Mouse (Mus musculus) yolk sac, embryonic 10.5 days (tissue): ENCODE data around the gene Fblim1.

ENCODE experiments used
- DNase-seq: peaks from one replicate; pipeline ENCODE4 v3.0.0-alpha.2; 2017; ENCODE audit warnings: low spot score

Gene Fblim1

GRCm38 (mm10) chr4:141599251-141600141, 6.4 kb downstream of the Fblim1 start:
- DNase-seq = peak; percentile 30

DNA sequence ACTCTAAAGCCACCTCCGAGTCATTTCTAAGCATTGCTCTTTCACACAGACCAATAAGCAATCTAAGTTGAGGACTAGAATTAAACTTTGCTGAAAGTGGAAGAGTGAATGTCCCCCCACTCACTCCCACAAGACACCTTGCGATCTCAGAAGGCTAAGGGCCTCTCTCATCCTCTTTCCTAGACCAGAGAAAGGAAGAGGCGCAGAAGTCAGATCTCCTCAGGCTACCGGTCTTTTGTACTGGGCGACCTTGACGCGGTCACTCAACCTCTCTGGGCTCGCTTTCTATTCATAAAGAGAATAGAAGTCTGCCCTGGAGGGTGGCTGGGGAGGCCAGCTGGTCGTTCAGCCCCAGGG, 7.0 kb downstream of the Fblim1 start:
- no peak for DNase-seq

DNA sequence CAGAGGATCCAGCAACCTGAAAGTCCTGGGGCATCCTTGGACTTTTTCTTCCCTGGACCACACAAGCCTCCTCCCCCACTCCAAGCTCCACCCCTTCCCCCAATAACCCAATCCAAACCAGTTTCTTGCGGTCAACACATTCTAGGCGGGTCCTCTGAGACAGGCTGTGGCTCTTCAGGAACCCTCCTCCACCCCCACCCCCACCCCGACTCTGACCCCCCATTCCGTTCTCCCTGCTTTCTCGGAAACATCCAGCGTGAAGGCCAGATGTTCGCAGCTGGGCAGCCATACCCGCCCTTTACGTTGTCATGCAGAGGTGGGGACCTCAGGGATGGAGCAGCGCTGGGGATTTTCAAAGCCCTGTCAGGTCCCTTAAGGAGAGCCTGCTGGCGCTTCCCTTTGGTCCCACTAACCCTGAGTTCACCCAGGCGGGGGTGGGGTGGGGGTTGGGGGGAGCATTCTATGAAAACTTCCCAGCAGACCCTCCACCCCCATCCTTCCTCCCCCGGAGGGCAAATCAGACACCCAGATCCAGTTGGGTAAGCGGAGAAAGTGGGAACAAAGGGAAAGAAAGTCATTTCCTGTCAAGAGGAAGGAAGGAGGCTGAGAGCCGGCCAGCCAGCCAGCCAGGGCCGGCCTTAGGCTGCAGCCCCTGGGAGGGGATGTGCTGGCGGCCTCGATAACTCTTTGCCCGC, 7.5 kb downstream of the Fblim1 start:
- no peak for DNase-seq

GRCm38 (mm10) chr4:141596700-141597328, 9.1 kb downstream of the Fblim1 start:
- DNase-seq = no peak

GRCm38 (mm10) chr4:141595605-141596268, 10.2 kb downstream of the Fblim1 start:
- peak; percentile 56 for DNase-seq

DNA sequence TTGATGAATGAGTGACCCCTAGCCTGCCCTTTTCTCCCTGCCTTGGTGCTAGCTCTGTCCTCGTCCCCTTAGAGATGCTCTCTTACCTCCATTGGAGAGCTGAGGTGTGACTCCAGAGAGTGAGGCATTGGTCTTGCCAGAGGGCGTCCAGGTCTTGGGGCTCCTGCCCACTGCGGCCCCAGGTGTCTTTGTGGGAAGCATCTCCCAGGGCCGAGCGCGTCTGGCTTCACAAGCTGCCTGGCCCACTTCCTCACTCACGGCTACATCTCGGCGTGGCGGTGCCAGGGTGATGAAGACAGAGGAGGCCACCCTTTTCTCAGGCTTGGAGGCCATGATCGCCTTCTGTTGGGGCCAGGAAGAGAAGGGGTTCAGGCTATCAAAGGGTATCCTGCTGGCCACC, 10.8 kb downstream of the Fblim1 start:
- no peak for DNase-seq

- DNase-seq = no peak
Observed at GRCm38 (mm10) chr4:141591547-141591946, 14.3 kb downstream of the Fblim1 start.

- DNase-seq = no peak
Observed at GRCm38 (mm10) chr4:141583919-141584318, 22.0 kb downstream of the Fblim1 start.

DNA sequence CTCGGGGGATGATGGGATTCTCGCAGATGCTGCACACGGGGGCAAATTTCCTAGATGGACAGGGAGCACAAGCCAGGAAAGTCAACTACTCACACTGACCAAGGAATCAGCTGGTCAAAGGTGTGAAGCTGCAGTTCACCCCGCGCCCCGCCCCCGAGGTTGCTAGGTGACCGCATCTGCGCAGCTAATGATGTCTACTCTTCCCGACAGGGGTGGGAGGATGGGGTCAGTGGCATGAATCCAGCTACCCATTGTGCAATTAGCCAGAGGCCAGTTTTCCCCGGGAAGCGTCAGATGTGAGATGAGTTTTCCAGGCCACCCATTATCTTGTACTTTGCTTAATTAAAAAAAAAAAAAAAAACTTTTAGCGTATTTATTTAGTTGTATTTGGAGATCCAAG, 24.8 kb downstream of the Fblim1 start:
- no peak for DNase-seq

DNA sequence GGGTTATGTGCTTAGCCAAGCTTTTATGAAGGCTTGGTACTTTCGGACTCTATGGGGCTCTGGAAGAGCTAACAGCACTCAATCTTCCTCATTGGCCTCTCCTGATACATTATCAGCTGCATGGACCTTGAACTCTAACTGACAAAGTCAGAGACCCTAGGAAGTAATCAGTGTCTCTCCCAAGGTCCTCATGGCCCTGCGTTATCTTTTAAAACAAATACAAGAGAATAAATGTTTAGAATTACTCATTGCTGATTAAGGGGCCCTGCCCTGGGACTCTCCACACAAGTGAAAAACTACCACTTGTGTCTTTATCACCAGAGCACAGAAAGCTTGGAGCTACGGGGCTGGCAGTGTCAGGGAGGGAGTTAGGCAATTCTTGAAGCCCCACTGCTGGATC, 27.1 kb downstream of the Fblim1 start:
- peak; percentile 53 for DNase-seq

GRCm38 (mm10) chr4:141576877-141577276, 29.0 kb downstream of the Fblim1 start:
- DNase-seq = no peak

GRCm38 (mm10) chr4:141576404-141576803, 29.5 kb downstream of the Fblim1 start:
- DNase-seq = no peak

- peak; percentile 69 for DNase-seq
Observed at GRCm38 (mm10) chr4:141574789-141575702, 30.9 kb downstream of the Fblim1 start.

DNA sequence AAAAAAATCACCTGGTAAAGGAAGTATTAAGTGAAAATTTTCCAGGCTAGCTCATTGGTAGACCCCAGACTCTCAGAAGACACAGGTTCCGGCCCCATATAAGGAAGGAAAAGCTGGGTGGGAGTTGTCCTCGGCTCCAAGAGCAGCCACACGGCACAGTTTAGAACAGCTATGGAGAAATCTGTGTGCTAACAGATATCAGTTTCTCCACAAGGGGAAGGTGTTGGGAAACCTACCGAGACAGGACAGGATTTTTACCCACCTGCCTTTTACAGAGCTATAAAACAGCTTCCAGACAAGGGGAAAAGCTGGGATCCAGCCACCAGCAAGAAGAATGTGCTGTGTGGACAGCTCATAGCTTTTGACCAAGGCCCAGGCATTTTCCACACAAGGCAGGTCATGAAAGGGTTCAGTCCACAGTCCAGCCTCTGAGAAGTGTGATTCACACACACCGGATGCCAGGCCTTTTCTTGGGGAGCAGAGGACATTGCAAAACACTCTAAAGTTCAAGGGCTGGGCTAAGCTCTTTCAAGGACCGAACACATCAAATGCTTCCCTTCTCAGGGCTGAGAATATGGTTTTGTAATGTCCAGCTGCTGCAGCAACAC, 32.4 kb downstream of the Fblim1 start:
- DNase-seq = peak; percentile 85

DNA sequence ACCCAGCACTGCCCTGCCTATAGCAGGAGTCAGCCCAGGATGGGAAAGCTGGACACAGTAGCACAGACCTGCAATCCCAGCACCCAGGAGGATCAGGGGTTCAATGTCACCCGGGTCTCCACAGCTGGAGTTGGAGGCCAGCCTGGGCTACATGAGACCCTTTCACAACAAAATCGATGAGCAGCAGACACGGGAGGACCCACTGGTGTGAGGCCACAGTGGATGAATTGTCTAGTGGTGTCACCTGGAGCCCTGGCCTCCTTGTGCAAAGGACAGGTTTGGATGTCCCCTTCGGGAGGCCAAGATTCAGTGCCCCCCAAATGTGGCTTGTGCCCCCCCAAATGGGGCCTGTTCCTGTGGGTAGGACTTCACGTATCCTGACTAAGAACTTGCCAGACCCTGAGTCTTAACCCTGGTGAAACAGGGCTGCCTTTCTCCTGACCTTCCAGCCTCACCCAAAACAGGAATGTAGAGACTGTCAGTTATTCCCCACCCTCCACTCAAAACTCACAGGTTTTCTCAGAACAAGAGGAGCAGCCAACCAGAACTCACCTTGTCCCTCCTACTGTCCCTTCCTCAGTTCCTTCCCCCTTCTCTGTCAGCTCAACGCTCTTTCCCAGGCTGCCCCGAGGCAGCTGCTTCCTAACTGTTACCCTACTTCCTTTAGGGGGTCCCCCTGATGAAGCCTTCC, 33.1 kb downstream of the Fblim1 start:
- DNase-seq = peak; percentile 36

DNA sequence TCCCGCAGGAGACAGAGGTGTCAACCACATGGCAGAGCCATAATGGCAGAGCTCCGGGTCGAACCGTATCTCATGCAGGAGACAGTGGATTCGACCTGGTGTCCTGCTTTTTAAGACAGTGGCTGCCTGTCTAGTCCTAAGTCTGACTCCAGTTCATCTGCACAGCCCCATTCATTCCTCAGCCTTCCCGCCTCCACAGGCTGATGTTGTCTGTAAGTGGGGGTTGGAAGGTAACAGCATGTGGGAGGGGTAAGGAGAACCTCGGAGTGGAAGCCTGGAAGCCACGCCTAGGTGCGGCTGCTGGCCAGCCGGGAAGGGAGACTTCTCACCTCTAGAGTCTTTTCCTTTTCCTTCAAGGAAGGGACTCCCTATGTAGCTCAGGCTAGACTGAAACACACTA, 34.0 kb downstream of the Fblim1 start:
- DNase-seq = peak; percentile 65

DNA sequence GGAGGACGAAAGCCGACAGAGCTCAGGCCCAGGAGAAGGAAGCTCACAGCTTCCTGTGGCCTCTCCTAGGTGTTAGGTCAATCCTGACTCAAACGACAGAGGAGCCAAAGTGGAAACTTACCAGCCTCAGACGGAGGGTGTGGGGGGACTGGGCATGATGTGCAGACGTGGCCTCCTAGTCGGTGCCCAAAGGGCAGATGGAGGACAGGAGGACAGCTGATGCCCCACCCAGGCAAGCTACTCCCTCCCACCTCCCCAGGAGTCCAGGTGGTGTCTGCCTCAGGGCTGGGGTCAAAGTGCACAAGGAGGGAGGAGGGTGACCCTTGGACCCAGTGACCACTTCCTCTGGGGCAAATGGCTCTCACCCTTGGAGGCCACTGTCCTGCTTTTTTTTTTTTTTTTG, 34.6 kb downstream of the Fblim1 start:
- DNase-seq = peak; percentile 88

GRCm38 (mm10) chr4:141570821-141571220, 35.1 kb downstream of the Fblim1 start:
- DNase-seq = no peak

GRCm38 (mm10) chr4:141570004-141570403, 35.9 kb downstream of the Fblim1 start:
- peak; percentile 88 for DNase-seq

GRCm38 (mm10) chr4:141568966-141569365, 36.9 kb downstream of the Fblim1 start:
- no peak for DNase-seq
